Mouse (Mus musculus) granulocyte monocyte progenitor cell, adult 5-6 weeks (primary cell): Measurements from ENCODE around the gene Wnt1. TPM values are rescaled to one million over a fixed set of nuclear protein-coding genes. Genes with fewer than 3 reads are reported as not detected.

Source experiments
- ATAC-seq: replicated peaks from 2 replicates; pipeline ENCODE4 v1.8.0; 2016; ENCODE audit warnings: mild to moderate bottlenecking, moderate TSS enrichment, inconsistent platforms; ENCODE audit not compliant: poor library complexity, severe bottlenecking
- total RNA-seq, 2 experiments: library from RNA; stranded (forward) in 1 of 2; stranded (reverse) in 1 of 2; fragments of 200-712, 200-1000 nt in 1 of 2; fragments of >200 nt in 1 of 2; fragmentation: Nextera tagmentation in 1 of 2; gene quantifications; 2 replicates each; pipeline ENCODE4 v1.2.3; 2014 to 2017

Gene Wnt1
- total RNA-seq, 2 experiments from 2014 or later: not detected

DNA sequence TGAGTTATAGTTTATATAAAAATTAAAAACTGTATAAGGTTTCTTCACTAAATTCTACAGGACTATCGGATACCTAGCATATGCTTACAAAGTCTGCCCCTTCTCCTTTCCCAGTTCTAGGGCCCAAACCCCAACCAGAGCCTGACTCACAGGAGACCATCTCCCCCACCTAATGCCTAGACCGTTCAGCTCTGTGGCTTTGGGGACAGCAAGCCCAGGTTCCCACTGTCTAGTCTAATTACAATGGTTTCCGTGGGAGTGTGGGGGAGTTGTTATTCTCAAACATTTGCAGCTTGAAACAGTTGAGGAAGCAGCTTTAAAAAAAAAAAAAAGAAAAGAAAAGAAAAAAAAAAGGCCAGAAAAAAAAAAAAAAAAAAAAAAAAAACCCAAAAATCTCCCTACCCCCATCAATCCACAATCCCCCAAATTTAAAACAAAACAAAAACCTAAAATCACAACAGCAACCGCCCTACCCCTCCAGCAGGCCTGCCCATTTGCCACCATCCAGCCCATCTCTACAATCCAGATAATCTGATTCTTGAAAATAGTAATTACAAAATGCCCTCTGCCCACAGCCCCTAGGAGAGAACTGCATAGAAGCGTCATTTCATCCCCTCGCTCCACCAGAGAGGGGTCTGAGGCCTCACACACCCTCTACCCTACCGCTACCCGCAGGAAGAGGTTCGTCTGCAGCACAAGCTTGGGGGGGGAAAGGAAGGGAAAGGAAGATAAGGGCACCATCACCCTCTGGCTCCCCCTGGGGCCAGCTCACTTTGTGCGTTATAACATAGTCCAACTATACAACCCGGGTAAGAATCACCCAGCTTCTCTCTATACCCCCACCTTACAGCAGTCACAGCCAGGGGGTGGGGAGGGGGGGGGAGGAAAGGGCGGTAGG lies 42.8 kb downstream of the Wnt1 start:
- ATAC-seq: peak; percentile 47

DNA sequence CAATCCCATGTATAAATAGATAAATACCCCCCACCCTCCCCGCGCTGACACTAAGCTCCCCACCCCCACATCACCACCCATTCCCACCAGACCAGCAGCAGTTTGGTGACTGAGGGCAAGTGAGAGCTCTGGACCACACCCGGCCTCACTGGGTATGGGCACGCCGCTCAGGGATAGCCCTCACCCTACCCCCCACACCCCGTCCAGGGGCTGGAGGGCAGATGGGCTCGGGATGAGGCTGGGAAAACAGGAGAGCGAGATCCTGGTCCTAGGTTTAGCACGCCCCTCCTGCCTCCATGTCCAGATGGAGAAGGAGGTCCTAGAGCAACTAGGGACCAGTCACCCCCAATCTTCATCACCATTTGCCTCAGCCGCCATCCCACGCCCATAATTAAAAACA lies 43.6 kb downstream of the Wnt1 start:
- ATAC-seq: no peak

DNA sequence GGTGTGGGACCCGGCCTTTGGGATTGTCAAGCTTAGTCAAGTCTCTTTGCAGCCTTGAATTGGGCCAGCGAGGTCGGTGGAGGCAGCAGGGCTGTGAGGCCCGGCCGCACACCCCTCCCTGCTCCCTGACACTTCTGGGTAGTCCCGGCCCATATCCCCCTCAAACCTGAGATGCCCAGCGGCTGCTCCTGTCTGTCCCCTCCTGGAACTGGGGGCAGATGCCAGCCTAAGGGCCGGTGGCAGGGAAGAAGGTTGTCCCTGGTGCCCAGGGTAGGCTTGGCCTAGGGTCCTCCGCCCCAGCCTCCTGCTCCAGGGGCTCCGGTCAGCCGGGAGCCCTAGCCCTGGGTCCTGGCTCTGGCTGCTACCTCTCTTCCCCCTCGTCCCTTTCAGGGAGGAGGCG lies 44.4 kb downstream of the Wnt1 start:
- ATAC-seq: no peak

DNA sequence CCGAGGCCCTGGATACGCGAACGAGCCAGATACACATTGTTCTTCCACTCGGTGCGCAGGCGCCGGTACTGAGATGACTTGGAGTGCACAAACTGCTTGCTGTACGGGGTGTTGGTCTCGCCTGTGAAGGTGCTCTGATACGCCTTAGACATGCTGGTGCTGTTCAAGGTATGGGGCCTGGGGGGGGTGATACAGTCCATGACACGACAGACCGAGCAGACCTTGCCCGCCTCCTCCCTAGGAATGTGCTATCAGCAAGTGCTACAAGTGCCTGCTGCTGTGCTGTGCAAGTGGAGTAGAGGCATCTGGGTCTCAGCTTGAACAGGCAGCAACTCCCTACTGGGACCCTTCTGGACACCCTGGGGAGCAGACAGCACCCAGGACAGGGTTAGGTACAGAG lies 45.6 kb downstream of the Wnt1 start:
- ATAC-seq: no peak

GRCm38 (mm10) chr15:98837006-98837742 lies 47.5 kb downstream of the Wnt1 start:
- no peak for ATAC-seq

DNA sequence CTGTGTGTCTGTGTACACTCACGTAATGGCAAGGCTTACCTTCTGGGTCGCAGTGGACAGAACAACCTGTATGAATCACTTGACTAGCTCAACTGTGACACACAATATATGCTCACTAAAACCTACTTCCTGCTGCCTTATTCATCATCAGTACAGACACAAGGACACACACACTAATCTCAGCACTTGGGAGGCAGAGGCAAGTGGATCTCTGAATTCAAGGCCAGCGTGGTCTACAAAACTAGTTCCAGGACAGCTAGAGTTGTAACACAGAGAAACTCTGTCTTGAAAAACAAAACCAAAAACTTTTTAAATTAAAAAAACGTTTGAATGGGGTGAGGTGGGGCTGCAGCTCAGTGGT lies 48.1 kb downstream of the Wnt1 start:
- ATAC-seq: no peak

- ATAC-seq: no peak
Observed at GRCm38 (mm10) chr15:98839161-98839560, 49.5 kb downstream of the Wnt1 start.

DNA sequence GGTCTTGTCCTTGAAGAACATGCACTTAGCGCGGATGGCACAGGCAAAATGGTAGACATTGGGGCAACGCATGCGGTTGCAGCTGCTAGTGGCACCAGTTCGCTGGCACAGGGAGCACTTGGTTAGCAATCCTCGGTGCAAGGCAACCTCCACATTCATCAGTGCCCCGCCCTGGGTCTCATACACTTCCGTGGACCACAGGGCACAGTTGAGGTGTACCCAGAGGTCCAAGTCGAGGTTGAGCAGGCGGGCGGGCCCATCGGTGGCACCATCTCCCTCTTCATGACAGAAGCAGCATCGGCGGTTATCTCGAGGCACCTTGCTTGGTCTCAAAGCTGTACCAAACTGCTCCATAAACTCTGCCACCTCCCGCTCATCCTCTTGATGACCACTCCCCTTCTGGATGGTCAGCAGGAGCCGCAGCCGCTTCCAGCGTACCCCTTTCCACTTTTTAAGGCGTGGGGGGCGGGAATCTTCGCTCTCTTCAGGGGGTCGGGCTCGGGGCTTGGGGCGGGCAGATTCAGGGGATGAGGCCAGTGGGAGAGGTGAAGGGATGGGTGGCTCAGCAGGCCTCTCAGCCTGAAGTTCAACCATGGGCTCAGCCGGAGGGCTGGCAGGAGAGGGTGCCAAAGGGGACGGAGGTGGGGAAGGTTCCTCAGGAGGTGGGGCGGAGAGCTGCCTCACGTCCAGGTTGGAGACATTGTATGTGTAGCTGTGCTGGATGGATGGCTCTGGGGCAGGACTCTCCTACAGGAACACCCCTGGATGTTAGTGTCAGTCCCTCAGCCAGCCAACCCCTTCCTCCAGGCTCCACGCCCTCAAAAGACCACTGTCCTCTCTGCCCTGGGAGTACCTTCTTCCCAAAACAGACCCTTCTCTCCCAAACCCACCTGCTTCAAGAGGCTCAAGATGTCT lies 50.3 kb downstream of the Wnt1 start:
- ATAC-seq: no peak

Other genes starting within 250 kb of the Wnt1 start
- 53.4 and 57.0 TPM in 2 replicates for gene Ccnt1, start 218.9 kb upstream of the Wnt1 start, total RNA-seq (2014; fragmentation: Nextera tagmentation)
- 57.3 and 70.4 TPM in 2 replicates for gene Ccnt1, start 218.9 kb upstream of the Wnt1 start, total RNA-seq (2017)
- not detected in 2 replicates for gene 4930415O20Rik, start 218.9 kb upstream of the Wnt1 start, total RNA-seq (2014; fragmentation: Nextera tagmentation)
- gene 4930415O20Rik, start 218.9 kb upstream of the Wnt1 start, total RNA-seq (2017): not detected in 2 replicates
- 1.8 and 3.1 TPM in 2 replicates for gene Adcy6, start 179.8 kb upstream of the Wnt1 start, total RNA-seq (2014; fragmentation: Nextera tagmentation)
- 2.1 and 2.9 TPM in 2 replicates for gene Adcy6, start 179.8 kb upstream of the Wnt1 start, total RNA-seq (2017)
- gene Cacnb3, start 159.0 kb upstream of the Wnt1 start, total RNA-seq (2014; fragmentation: Nextera tagmentation): not detected in 2 replicates
- gene Cacnb3, start 159.0 kb upstream of the Wnt1 start, total RNA-seq (2017): not detected in 2 replicates
- 76.1 and 82.1 TPM in 2 replicates for gene Ddx23, start 127.0 kb upstream of the Wnt1 start, total RNA-seq (2014; fragmentation: Nextera tagmentation)
- gene Ddx23, start 127.0 kb upstream of the Wnt1 start, total RNA-seq (2017): 79.5 and 103 TPM in 2 replicates
- gene Rnd1, start 112.4 kb upstream of the Wnt1 start, total RNA-seq (2014; fragmentation: Nextera tagmentation): 0.11 and 0.39 TPM in 2 replicates
- gene Rnd1, start 112.4 kb upstream of the Wnt1 start, total RNA-seq (2017): 0.67 and 2.7 TPM in 2 replicates
- not detected in 2 replicates for gene Ccdc65, start 81.7 kb upstream of the Wnt1 start, total RNA-seq (2014; fragmentation: Nextera tagmentation)
- gene Ccdc65, start 81.7 kb upstream of the Wnt1 start, total RNA-seq (2017): not detected in 2 replicates
- 37.6 and 39.9 TPM in 2 replicates for gene Fkbp11, start 61.7 kb upstream of the Wnt1 start, total RNA-seq (2014; fragmentation: Nextera tagmentation)
- gene Fkbp11, start 61.7 kb upstream of the Wnt1 start, total RNA-seq (2017): 63.8 and 66.3 TPM in 2 replicates
- gene Arf3, start 26.6 kb upstream of the Wnt1 start, total RNA-seq (2014; fragmentation: Nextera tagmentation): 39.0 and 41.4 TPM in 2 replicates
- gene Arf3, start 26.6 kb upstream of the Wnt1 start, total RNA-seq (2017): 29.9 and 32.7 TPM in 2 replicates
- gene Wnt10b, start 11.7 kb upstream of the Wnt1 start, total RNA-seq (2014; fragmentation: Nextera tagmentation): 0.47 TPM in 1 of 2 replicates, not detected in the other
- gene Wnt10b, start 11.7 kb upstream of the Wnt1 start, total RNA-seq (2017): 0.26 TPM in 1 of 2 replicates, not detected in the other
- gene Ddn, start 19.6 kb downstream of the Wnt1 start, total RNA-seq (2014; fragmentation: Nextera tagmentation): not detected in 2 replicates
- not detected in 2 replicates for gene Ddn, start 19.6 kb downstream of the Wnt1 start, total RNA-seq (2017)
- gene Prkag1, start 41.7 kb downstream of the Wnt1 start, total RNA-seq (2014; fragmentation: Nextera tagmentation): 34.2 and 63.8 TPM in 2 replicates
- gene Prkag1, start 41.7 kb downstream of the Wnt1 start, total RNA-seq (2017): 85.0 and 110 TPM in 2 replicates
- gene Kmt2d, start 81.3 kb downstream of the Wnt1 start, total RNA-seq (2014; fragmentation: Nextera tagmentation): 59.0 and 81.0 TPM in 2 replicates
- gene Kmt2d, start 81.3 kb downstream of the Wnt1 start, total RNA-seq (2017): 15.8 and 24.9 TPM in 2 replicates
- 14.3 and 25.5 TPM in 2 replicates for gene Rhebl1, start 104.7 kb downstream of the Wnt1 start, total RNA-seq (2014; fragmentation: Nextera tagmentation)
- 4.3 and 7.3 TPM in 2 replicates for gene Rhebl1, start 104.7 kb downstream of the Wnt1 start, total RNA-seq (2017)
- gene Dhh, start 108.7 kb downstream of the Wnt1 start, total RNA-seq (2014; fragmentation: Nextera tagmentation): not detected in 2 replicates
- gene Dhh, start 108.7 kb downstream of the Wnt1 start, total RNA-seq (2017): not detected in 2 replicates
- gene Lmbr1l, start 128.4 kb downstream of the Wnt1 start, total RNA-seq (2014; fragmentation: Nextera tagmentation): 3.5 and 8.5 TPM in 2 replicates
- gene Lmbr1l, start 128.4 kb downstream of the Wnt1 start, total RNA-seq (2017): 7.7 and 11.9 TPM in 2 replicates
- 2,030 and 2,397 TPM in 2 replicates for gene Tuba1b, start 144.7 kb downstream of the Wnt1 start, total RNA-seq (2014; fragmentation: Nextera tagmentation)
- gene Tuba1b, start 144.7 kb downstream of the Wnt1 start, total RNA-seq (2017): 964 and 1,039 TPM in 2 replicates
- not detected in 2 replicates for gene Gm49450, start 163.7 kb downstream of the Wnt1 start, total RNA-seq (2014; fragmentation: Nextera tagmentation)
- gene Gm49450, start 163.7 kb downstream of the Wnt1 start, total RNA-seq (2017): not detected in 2 replicates
- 21.3 and 34.8 TPM in 2 replicates for gene Tuba1a, start 163.8 kb downstream of the Wnt1 start, total RNA-seq (2014; fragmentation: Nextera tagmentation)
- gene Tuba1a, start 163.8 kb downstream of the Wnt1 start, total RNA-seq (2017): 19.6 and 24.6 TPM in 2 replicates
- gene Tuba1c, start 240.0 kb downstream of the Wnt1 start, total RNA-seq (2014; fragmentation: Nextera tagmentation): 117 and 131 TPM in 2 replicates
- 109 and 120 TPM in 2 replicates for gene Tuba1c, start 240.0 kb downstream of the Wnt1 start, total RNA-seq (2017)